Mouse (Mus musculus) naive thymus-derived CD4-positive, alpha-beta T cell, adult 5 months (primary cell): ENCODE measurements around the gene Lrrc61. TPM values are rescaled to one million over a fixed set of nuclear protein-coding genes. Genes with fewer than 3 reads are reported as not detected.

Source experiments
- polyA plus RNA-seq: library from polyadenylated mRNA; unstranded; fragments of 100-300 nt; shearing (Covaris generic); gene quantifications from one replicate; pipeline ENCODE4 v1.2.1, GENCODE M21; 2017

Lrrc61 gene
- polyA plus RNA-seq: 8.3 TPM

DNA sequence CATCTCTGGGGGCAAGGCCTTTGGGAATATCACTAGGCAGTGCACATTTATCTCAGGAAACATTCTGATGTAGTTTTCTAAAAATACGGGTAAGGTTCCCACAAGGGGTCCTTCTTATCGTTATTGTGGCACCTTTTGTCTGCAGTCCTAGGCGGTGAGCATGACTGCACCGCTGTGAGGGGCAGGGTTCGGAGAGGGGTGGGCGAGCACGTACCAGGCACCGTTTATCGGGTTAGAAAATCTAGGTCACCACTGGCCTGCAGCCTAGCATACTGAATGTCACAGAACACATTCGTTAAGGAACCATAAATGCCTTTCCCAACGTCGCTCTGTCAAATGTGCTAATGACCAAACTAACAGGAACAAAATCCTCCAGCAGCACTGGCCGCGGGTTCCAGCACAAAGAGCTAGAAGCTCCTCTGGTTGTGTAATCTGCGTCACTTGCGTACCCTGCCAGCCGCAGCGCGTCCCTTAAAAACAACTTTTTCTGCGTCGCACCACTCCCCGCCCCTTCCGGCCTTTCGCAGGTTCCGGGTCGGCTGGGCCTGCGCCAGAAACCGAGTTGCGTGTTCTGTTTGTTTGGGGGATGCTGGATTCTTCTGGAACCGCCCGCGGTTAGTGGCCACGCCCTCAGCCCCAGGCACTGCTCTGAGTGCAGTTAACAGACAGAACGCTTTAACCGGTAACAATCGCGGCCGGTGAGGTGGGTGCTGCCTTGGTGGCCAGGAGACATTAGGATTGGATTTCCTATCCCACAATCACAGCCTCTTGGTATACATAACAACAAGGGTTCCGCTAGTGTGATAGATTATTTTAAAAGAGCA, at the start of gene Lrrc61:
Lrrc61 (plus strand) TSS at position 517 of the 824 bp plus-strand sequence.

DNA sequence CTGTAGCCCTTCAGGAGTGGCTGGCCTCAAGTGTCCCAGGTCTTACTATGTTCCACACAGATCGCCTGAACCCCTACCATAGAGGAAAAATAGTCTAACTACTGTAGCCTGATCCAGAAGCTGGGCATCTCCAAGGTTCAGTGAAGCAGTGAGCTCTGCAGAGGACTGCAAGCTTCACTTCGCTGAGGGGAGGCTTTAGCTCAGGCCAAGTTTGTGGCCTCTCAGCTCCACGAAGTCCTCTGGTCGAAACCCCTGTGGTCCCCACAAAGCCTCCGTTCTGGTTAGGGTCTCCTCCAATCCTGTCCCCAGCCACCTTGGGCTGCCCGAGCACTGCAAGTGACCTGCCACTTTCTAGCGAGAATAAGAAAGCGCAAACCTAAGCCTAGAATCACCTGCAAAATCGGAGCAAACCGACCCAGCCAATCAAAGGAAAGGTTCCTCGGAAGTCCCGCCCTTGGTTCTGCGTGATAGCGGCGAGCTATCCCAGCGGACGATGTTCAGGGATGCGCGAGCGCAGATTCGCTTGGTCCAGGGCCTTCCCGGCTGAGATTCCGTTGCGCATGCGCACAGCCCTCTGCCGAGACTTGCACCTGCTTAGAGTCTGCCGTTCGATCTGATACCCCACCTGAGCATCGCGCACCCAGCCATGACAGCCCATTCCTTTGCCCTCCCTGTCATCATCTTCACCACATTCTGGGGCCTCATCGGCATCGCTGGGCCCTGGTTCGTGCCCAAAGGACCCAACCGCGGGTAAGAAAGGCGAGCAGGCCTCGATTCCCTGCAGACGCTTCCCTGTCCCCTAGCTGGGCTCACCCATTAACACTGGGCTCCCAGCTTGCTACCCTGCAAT, 17.3 kb upstream of the Lrrc61 start, which contains the start of gene Atp6v0e2:
Atp6v0e2 (plus strand) TSS at position 511 of the 850 bp plus-strand sequence.

GRCm38 (mm10) chr6:48572572-48573061, 18.0 kb downstream of the Lrrc61 start, which contains the start of gene Rarres2:
TSS of gene Rarres2 (minus strand) at chr6:48572789.

DNA sequence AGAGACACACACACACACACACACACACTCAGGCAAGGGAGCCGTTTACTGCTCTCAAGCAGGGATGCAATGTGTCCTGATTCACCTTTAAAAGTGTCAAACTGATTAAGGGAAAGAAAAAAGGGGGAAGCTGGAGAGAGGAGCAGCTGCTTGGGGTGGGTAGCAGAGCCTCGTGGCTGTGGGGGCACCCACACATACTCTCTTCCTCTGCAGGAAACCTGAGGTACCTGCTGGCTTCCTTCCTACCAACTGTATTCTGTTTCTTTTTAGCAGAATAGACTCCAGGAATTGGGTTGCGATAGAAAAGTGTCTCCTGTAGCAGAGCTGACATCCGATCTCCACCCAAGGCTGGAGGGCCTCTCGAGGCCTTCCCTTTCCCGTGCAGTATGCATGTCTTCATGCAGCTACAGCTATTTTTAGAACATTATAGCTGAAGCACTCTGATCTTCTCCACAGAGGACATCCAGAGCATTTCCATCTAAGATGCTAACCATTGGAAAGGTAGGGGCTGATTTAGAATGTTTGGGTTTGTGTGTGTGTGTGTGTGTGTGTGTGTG, 34.7 kb downstream of the Lrrc61 start, which contains the start of gene Gm45021:
Gm45021 (plus strand) TSS at position 417 of the 557 bp plus-strand sequence.

GRCm38 (mm10) chr6:48593158-48594042, 38.8 kb downstream of the Lrrc61 start, which contains the start of the genes Repin1 and Gm44965:
TSS of gene Repin1 (plus strand) at chr6:48593883.
TSS of gene Gm44965 (plus strand) at chr6:48593941.

GRCm38 (mm10) chr6:48601271-48602079, 46.9 kb downstream of the Lrrc61 start, which contains the start of gene Zfp775:
TSS of gene Zfp775 (plus strand) at chr6:48602063.

Other genes starting within 250 kb of the Lrrc61 start
- gene Krba1, start 159.2 kb upstream of the Lrrc61 start, polyA plus RNA-seq: 25.2 TPM
- 10.2 TPM for gene Zfp467, start 109.0 kb upstream of the Lrrc61 start, polyA plus RNA-seq
- gene Sspo, start 106.6 kb upstream of the Lrrc61 start, polyA plus RNA-seq: not detected
- not detected for gene Atp6v0e2, start 17.2 kb upstream of the Lrrc61 start, polyA plus RNA-seq
- gene Rarres2, start 18.0 kb downstream of the Lrrc61 start, polyA plus RNA-seq: not detected
- gene Gm45021, start 34.8 kb downstream of the Lrrc61 start, polyA plus RNA-seq: not detected
- 2.0 TPM for gene Repin1, start 39.1 kb downstream of the Lrrc61 start, polyA plus RNA-seq
- not detected for gene Gm44965, start 39.1 kb downstream of the Lrrc61 start, polyA plus RNA-seq
- gene Zfp775, start 47.3 kb downstream of the Lrrc61 start, polyA plus RNA-seq: 6.2 TPM
- 1.3 TPM for gene AI854703, start 72.0 kb downstream of the Lrrc61 start, polyA plus RNA-seq
- gene Gimap8, start 92.4 kb downstream of the Lrrc61 start, polyA plus RNA-seq: 145 TPM
- gene Gimap9, start 121.3 kb downstream of the Lrrc61 start, polyA plus RNA-seq: 408 TPM
- 1,217 TPM for gene Gimap4, start 129.8 kb downstream of the Lrrc61 start, polyA plus RNA-seq
- gene Gimap6, start 153.4 kb downstream of the Lrrc61 start, polyA plus RNA-seq: 2,591 TPM
- gene Gm28053, start 163.8 kb downstream of the Lrrc61 start, polyA plus RNA-seq: 7.0 TPM
- gene Gimap7, start 163.8 kb downstream of the Lrrc61 start, polyA plus RNA-seq: 152 TPM
- 555 TPM for gene Gimap1, start 184.3 kb downstream of the Lrrc61 start, polyA plus RNA-seq
- gene Gimap5, start 191.4 kb downstream of the Lrrc61 start, polyA plus RNA-seq: 182 TPM
- gene Gimap3, start 216.1 kb downstream of the Lrrc61 start, polyA plus RNA-seq: 1,890 TPM